ENCODE assay signal across 8 mouse cellular contexts in the genomic region with DNA sequence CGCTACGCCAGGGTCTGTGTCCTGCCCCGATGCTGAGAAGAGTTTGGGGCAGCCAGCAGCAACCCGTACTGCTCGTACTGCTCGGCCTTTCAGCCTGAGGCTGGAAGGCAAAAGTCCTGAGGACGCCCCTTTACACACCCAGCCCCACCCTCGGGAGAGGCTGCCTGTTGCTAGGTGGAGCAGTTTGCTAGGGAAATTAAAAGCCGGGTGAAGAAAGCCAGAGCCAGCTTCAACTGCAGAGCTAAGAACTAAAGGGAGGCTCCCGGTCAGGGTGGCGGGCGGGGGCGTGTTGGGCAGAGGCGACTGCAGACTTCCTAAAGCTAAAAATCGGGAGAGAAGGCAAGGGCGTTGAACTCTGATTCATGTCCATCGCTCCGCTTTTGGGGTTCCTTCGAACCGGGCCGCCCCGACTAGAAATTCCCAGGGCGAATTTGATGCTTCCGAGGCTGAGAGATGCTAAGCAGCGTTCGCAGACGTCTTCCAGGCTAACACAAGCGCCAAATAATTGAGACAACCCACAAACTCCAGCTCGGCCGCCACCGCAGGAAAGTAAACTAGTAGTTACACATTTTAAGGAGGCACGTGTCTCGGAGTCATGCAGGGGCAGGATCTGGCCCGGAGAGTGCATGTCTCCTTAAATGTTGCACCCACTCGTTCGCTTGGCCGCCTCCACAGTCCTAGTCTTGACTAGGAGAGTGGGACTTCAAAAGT. TPM values are rescaled to one million over a fixed set of nuclear protein-coding genes. Genes with fewer than 3 reads are reported as not detected.
DNase-seq lines count a peak whose midpoint lies in the region; ATAC-seq and TF ChIP-seq lines count a peak whose summit lies in the region.

No protein-coding gene starts in this region.

- peaks cover 3 to 14% of the 10 kb centered on the region in 2 experiments for H3K4me1 ChIP-seq in MEL (ENCODE audit: control insufficient read depth in 1 of 2, insufficient read depth in 2 of 2, low read length in 2 of 2)
- no peaks in the 10 kb centered on the region; the same call in 1 of the 2 replicates for H3K4me1 ChIP-seq in brown adipose tissue, adult 24 weeks (ENCODE audit: control insufficient read depth, insufficient read depth, insufficient read length, low read length)
- H3K4me1 ChIP-seq in hindbrain, embryonic 16.5 days (ENCODE audit: control insufficient read depth, insufficient read depth, low read depth, low read length) = peaks cover 9% of the 10 kb centered on the region
- peaks cover 92% of the 10 kb centered on the region for H3K4me1 ChIP-seq in liver, embryonic 13.5 days (replicated peaks)

- TF ChIP-seq RAD21 in MEL (IDR thresholded peaks at IDR 0.05; ENCODE audit: low read depth, low read length) = no peak

- H3K79me2 ChIP-seq in MEL (ENCODE audit: control insufficient read depth, insufficient read depth, low read length, poor library complexity) (no peaks in the 10 kb centered on the region; the same call in 1 of the 2 replicates), myocyte (ENCODE audit: control insufficient read depth, insufficient read depth) (no peaks in the 10 kb centered on the region)

- H3K4me3 ChIP-seq in MEL (ENCODE audit: control insufficient read depth in 1 of 2, insufficient read depth in 1 of 2, low read depth in 2 of 2, low read length in 2 of 2) (peak overlapping the region; percentile 57 to 62), myocyte (peak overlapping the region; percentile 37)
- H3K4me3 ChIP-seq in brown adipose tissue, adult 24 weeks (ENCODE audit: insufficient read depth, low read depth, low read length) = peak overlapping the region; percentile 22
- H3K4me3 ChIP-seq in gastrocnemius, adult 2 months = peak overlapping the region; percentile 67
- H3K4me3 ChIP-seq in hindbrain, embryonic 16.5 days (ENCODE audit: low read length) = peak overlapping the region; percentile 31
- peak overlapping the region; percentile 71 for H3K4me3 ChIP-seq in liver, embryonic 13.5 days (replicated peaks)

- peak overlapping the region; percentile 79 for H3K27ac ChIP-seq in MEL (ENCODE audit: control insufficient read depth, low read depth, low read length)
- no peak overlapping the region for H3K27ac ChIP-seq in brown adipose tissue, adult 24 weeks (replicated peaks; ENCODE audit: low read depth, low read length)
- H3K27ac ChIP-seq in gastrocnemius, adult 2 months = no peak overlapping the region; the same call in 1 of the 2 replicates
- no peak overlapping the region for H3K27ac ChIP-seq in hindbrain, embryonic 16.5 days (ENCODE audit: low read depth, low read length)
- H3K27ac ChIP-seq in liver, embryonic 13.5 days = peak overlapping the region; percentile 97

- under 1% methylated on average over 37 of the region's 37 CpGs for WGBS in hindbrain, embryonic 16.5 days
- WGBS in liver, embryonic 13.5 days (ENCODE audit: insufficient replicate concordance) = 2% methylated on average over 37 of the region's 37 CpGs

- intact Hi-C loops in gastrocnemius, adult 2 months (cut with DNase I) = no loop called here

- TF ChIP-seq EP300 in MEL (IDR thresholded peaks at IDR 0.05; ENCODE audit: low read depth in 1 of 2, low read length in 2 of 2) = no peak

- 0 out of 2 replicates have a peak, but pooled peaks have one; percentile 42 for ATAC-seq in hindbrain, embryonic 16.5 days
- ATAC-seq in liver, embryonic 13.5 days (ENCODE audit: low read depth) = peak; percentile 75

- H3K9me3 ChIP-seq in MEL (replicated peaks; ENCODE audit: insufficient read depth, low read length) = no peaks in the 10 kb centered on the region
- no peaks in the 10 kb centered on the region for H3K9me3 ChIP-seq in hindbrain, embryonic 16.5 days (ENCODE audit: control insufficient read depth, low read length)
- H3K9me3 ChIP-seq in liver, embryonic 13.5 days (replicated peaks) = peaks cover 7% of the 10 kb centered on the region

- H3K4me2 ChIP-seq in hindbrain, embryonic 16.5 days (ENCODE audit: low read length) = peak overlapping the region; percentile 60
- H3K4me2 ChIP-seq in liver, embryonic 13.5 days = peak overlapping the region; percentile 80
- peak overlapping the region; percentile 97 for H3K4me2 ChIP-seq in myocyte (ENCODE audit: low read depth)

- peak; percentile 79 for DNase-seq in MEL (ENCODE audit: low read depth, low spot score)
- DNase-seq in gastrocnemius, adult 2 months = peak; percentile 58
- peak; percentile 88 for DNase-seq in liver, embryonic 13.5 days
- DNase-seq in urinary bladder, postnatal 4 days (ENCODE audit: low spot score in 2 of 2) = peak; percentile 36 to 62
- DNase-seq in cerebellum, postnatal 36 days = no peak

- H3ac ChIP-seq in myocyte (ENCODE audit: control insufficient read depth, insufficient read length) = no peak overlapping the region

- H3K36me3 ChIP-seq in MEL (ENCODE audit: control insufficient read depth in 1 of 2, insufficient read depth in 2 of 2, low read length in 2 of 2) = peaks cover 0 to 13% of the 10 kb centered on the region in 2 experiments; a peak in 2 of 4 replicates
- H3K36me3 ChIP-seq in hindbrain, embryonic 16.5 days (ENCODE audit: control insufficient read depth, insufficient read depth, low read length) = no peaks in the 10 kb centered on the region
- H3K36me3 ChIP-seq in liver, embryonic 13.5 days = peaks cover 7% of the 10 kb centered on the region; the same call in 1 of the 2 replicates
- no peaks in the 10 kb centered on the region for H3K36me3 ChIP-seq in myocyte (ENCODE audit: control insufficient read depth, insufficient read depth)

- no peak for TF ChIP-seq CTCF in MEL (IDR thresholded peaks at IDR 0.05 in 2 of 3, conservative IDR thresholded peaks at IDR 0.05 in 1 of 3; ENCODE audit: control insufficient read depth in 1 of 3, insufficient read depth in 1 of 3, low read depth in 2 of 3, low read length in 3 of 3, poor library complexity in 1 of 3, severe bottlenecking in 1 of 3)
- TF ChIP-seq CTCF in gastrocnemius, adult 2 months (IDR thresholded peaks at IDR 0.05) = no peak

- H3K9ac ChIP-seq in MEL (ENCODE audit: control insufficient read depth, low read depth, low read length, poor library complexity, severe bottlenecking) = peak overlapping the region; percentile 75
- H3K9ac ChIP-seq in hindbrain, embryonic 16.5 days (ENCODE audit: low read depth, low read length) = no peak overlapping the region
- H3K9ac ChIP-seq in liver, embryonic 13.5 days = peak overlapping the region; percentile 77

- TF ChIP-seq POLR2A in MEL (IDR thresholded peaks at IDR 0.05; ENCODE audit: control insufficient read depth in 1 of 2, insufficient read depth in 1 of 2, low read depth in 1 of 2, low read length in 2 of 2, poor library complexity in 1 of 2) (peak; percentile 50 to 64; a peak in 3 of 4 replicates), myocyte (IDR thresholded peaks at IDR 0.05; ENCODE audit: insufficient read length, low read depth) (peak; percentile 83)

- H3K27me3 ChIP-seq in MEL (ENCODE audit: control insufficient read depth in 1 of 2, insufficient read depth in 2 of 2, low read length in 2 of 2) (no peaks in the 10 kb centered on the region), myocyte (ENCODE audit: control insufficient read depth, insufficient read depth, insufficient read length) (no peaks in the 10 kb centered on the region)
- H3K27me3 ChIP-seq in hindbrain, embryonic 16.5 days (replicated peaks; ENCODE audit: control insufficient read depth, insufficient read depth, low read length) = peaks cover 22% of the 10 kb centered on the region
- H3K27me3 ChIP-seq in liver, embryonic 13.5 days = peaks cover 37% of the 10 kb centered on the region

TF ChIP-seq in MEL, 35 proteins besides CTCF, POLR2A, EP300 and RAD21 (continues in another document):
- TF ChIP-seq ETS1 (IDR thresholded peaks at IDR 0.05; ENCODE audit: low read depth, low read length) (peak; percentile 23; the same call in 1 of the 2 replicates), TBP (IDR thresholded peaks at IDR 0.05; ENCODE audit: low read depth, low read length) (no peak), MAX (IDR thresholded peaks at IDR 0.05; ENCODE audit: low read length) (peak; percentile 60; the same call in 1 of the 2 replicates)

TF ChIP-seq in myocyte, 11 proteins besides CTCF, POLR2A, EP300 and RAD21:
- TF ChIP-seq POLR2AphosphoS2 (IDR thresholded peaks at IDR 0.05; ENCODE audit: insufficient read length, low read depth) (peak; percentile 53), MYOD1 (IDR thresholded peaks at IDR 0.05; ENCODE audit: control insufficient read depth in 1 of 3, insufficient read length in 2 of 3, low read depth in 2 of 3) (no peak)

RNA-seq across cellular contexts. Expression of gene Plek2, which starts 5.1 kb away (rescaled TPM):
- total RNA-seq in MEL (2012; rRNA removed) = 8.0 and 11.2 TPM in 2 replicates
- polyA plus RNA-seq in MEL (2012; ENCODE audit: insufficient read depth in 1 of 2, insufficient read length in 2 of 2, low read depth in 1 of 2, low replicate concordance in 2 of 2, missing spikeins in 1 of 2) (10 to 100 TPM in 1 of 2 experiments, not detected in 1; 17.7 TPM), myocyte (2012; fragmentation: generic; extraction: Trizol) (0.55 TPM)
- polyA plus RNA-seq in brown adipose tissue, adult 24 weeks (2012; ENCODE audit: insufficient read depth, insufficient read length, missing spikeins) = not detected in 2 replicates
- under 1 TPM; 0.20 to 0.28 TPM for total RNA-seq in gastrocnemius, adult 2 months (2021)
- 2.8 and 3.3 TPM in 2 replicates for polyA plus RNA-seq in hindbrain, embryonic 16.5 days (2015; fragmentation: Nextera tagmentation; extraction: Ambion mirVana)
- polyA plus RNA-seq in liver, embryonic 13.5 days (2015; fragmentation: Nextera tagmentation; extraction: Ambion mirVana) = 52.5 and 54.4 TPM in 2 replicates

RNA-seq across cellular contexts. Expression of gene Eif2s1, which starts 50.2 kb away (rescaled TPM):
- total RNA-seq in MEL (2012; rRNA removed) = 197 and 210 TPM in 2 replicates
- polyA plus RNA-seq in MEL (2012; ENCODE audit: insufficient read depth in 1 of 2, insufficient read length in 2 of 2, low read depth in 1 of 2, low replicate concordance in 2 of 2, missing spikeins in 1 of 2) (100 to 1,000 TPM; 114 to 550 TPM), myocyte (2012; fragmentation: generic; extraction: Trizol) (45.6 TPM)
- polyA plus RNA-seq in brown adipose tissue, adult 24 weeks (2012; ENCODE audit: insufficient read depth, insufficient read length, missing spikeins) = 55.4 and 61.8 TPM in 2 replicates
- 10 to 100 TPM; 38.8 to 44.9 TPM for total RNA-seq in gastrocnemius, adult 2 months (2021)
- 138 and 143 TPM in 2 replicates for polyA plus RNA-seq in hindbrain, embryonic 16.5 days (2015; fragmentation: Nextera tagmentation; extraction: Ambion mirVana)
- 238 and 279 TPM in 2 replicates for polyA plus RNA-seq in liver, embryonic 13.5 days (2015; fragmentation: Nextera tagmentation; extraction: Ambion mirVana)

RNA-seq across cellular contexts. Expression of gene Atp6v1d, which starts 50.4 kb away (rescaled TPM):
- 27.0 and 28.0 TPM in 2 replicates for total RNA-seq in MEL (2012; rRNA removed)
- polyA plus RNA-seq in MEL (2012; ENCODE audit: insufficient read depth in 1 of 2, insufficient read length in 2 of 2, low read depth in 1 of 2, low replicate concordance in 2 of 2, missing spikeins in 1 of 2) (10 to 100 TPM in 1 of 2 experiments, not detected in 1; 51.7 TPM), myocyte (2012; fragmentation: generic; extraction: Trizol) (68.7 TPM)
- polyA plus RNA-seq in brown adipose tissue, adult 24 weeks (2012; ENCODE audit: insufficient read depth, insufficient read length, missing spikeins) = 104 and 110 TPM in 2 replicates
- 10 to 100 TPM; 59.8 to 66.2 TPM for total RNA-seq in gastrocnemius, adult 2 months (2021)
- polyA plus RNA-seq in hindbrain, embryonic 16.5 days (2015; fragmentation: Nextera tagmentation; extraction: Ambion mirVana) = 119 and 132 TPM in 2 replicates
- 28.0 and 38.8 TPM in 2 replicates for polyA plus RNA-seq in liver, embryonic 13.5 days (2015; fragmentation: Nextera tagmentation; extraction: Ambion mirVana)

Comparison
In these comparisons a context has a peak if more than half of its experiments do, and no peak if none do; other contexts are left out.
1. DNase-seq: peak in MEL (single experiment), gastrocnemius, adult 2 months (single experiment), liver, embryonic 13.5 days (single experiment) and urinary bladder, postnatal 4 days (2 of 2); none in cerebellum, postnatal 36 days (0 of 2).
2. H3K27ac ChIP-seq: peak in MEL (single experiment) and liver, embryonic 13.5 days (single experiment); none in brown adipose tissue, adult 24 weeks (single experiment), gastrocnemius, adult 2 months (single experiment) and hindbrain, embryonic 16.5 days (single experiment).
3. Peak in every context shown above with its lines, with median percentiles within 50 percentile points of each other: H3K4me3 ChIP-seq and H3K4me2 ChIP-seq.